Mouse (Mus musculus) adrenal gland, adult 10 weeks (tissue): Measurements from ENCODE around the gene Ankrd37. TPM values are rescaled to one million over a fixed set of nuclear protein-coding genes. Genes with fewer than 3 reads are reported as not detected.

Experiments used
- polyA plus RNA-seq: library from polyadenylated mRNA; stranded (reverse); fragments of 350-450 nt; fragmentation: Illumina TruSeq; extraction: RNeasy Lipid Tissue Mini Kit (QIAGEN cat#74804); gene quantifications from one replicate; pipeline ENCODE4 v1.2.3, GENCODE M21; 2014; ENCODE audit warnings: low read depth, low replicate concordance

Ankrd37 gene
- polyA plus RNA-seq: 0.82 TPM

DNA sequence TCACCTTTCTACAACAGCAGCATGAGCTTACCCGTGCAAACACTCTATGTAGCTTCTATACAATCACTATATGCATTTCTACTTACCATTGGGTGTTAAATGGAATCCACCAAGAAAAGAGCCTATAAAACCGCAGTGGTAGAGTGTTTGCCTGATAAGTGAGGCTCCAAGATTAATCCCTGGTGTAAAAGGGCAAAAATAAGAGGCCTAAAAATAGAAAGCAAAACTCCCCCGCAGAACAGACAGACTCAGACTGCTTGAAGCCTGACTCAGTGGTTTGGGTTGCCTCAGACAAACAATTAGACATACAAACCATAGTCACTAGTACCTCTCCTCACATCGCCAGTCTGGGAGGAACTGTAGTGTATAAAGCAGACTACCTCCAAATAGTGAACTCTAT, at the start of gene Ankrd37:
Gene Ankrd37 (minus strand): TSS at position 112 of the 400 bp plus-strand sequence.

GRCm38 (mm10) chr8:45999138-45999783, 6.2 kb downstream of the Ankrd37 start, which contains the start of gene Lrp2bp:
Lrp2bp (plus strand) TSS chr8:45999303.

DNA sequence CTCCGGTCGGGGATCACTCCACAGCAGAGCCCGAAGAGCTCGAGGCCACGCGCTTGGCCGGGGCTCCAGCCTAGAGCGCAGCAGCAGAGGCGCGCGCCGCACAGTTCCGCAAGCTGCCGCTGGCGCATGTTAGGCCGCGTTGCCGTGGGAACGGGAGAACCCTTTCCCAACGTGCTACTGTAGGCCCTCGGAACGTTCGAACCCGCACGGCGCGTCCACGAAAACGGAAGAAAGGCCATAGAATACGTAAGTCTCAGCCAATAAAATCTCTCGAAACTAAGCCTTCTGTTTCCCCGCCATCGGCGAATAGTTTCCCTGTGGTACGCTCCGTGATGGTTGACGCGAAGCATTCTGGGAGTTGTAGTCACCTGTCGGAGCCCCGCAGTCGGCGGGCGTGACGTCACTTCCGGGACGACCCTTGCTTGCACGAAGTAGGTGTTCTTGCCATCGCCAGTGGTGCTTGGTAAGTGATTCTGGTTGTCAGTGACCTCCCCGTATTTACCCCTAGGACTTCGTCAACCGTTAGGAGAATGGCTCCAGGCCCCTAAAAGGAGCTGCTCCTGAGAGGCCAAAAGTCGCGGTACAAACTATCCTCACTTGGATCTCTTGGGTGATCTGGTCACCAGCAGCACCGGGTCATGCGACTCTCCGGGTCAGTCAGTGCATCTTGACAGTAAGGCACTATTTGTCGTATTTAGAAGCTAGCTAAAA, 30.2 kb downstream of the Ankrd37 start, which contains the start of the genes 1700029J07Rik and Ufsp2:
Gene 1700029J07Rik (minus strand): TSS at position 127 of the 711 bp plus-strand sequence.
Gene Ufsp2 (plus strand): TSS at position 403 of the 711 bp plus-strand sequence.

Other genes starting within 250 kb of the Ankrd37 start
- gene Pdlim3, start 120.2 kb downstream of the Ankrd37 start, polyA plus RNA-seq: 3.6 TPM
- gene Ccdc110, start 71.1 kb downstream of the Ankrd37 start, polyA plus RNA-seq: not detected
- 7.4 TPM for gene 1700029J07Rik, start 30.5 kb downstream of the Ankrd37 start, polyA plus RNA-seq
- gene Ufsp2, start 30.2 kb downstream of the Ankrd37 start, polyA plus RNA-seq: 150 TPM
- 0.99 TPM for gene Lrp2bp, start 6.4 kb downstream of the Ankrd37 start, polyA plus RNA-seq
- 68.2 TPM for gene Cfap97, start 146.1 kb upstream of the Ankrd37 start, polyA plus RNA-seq
- gene Snx25, start 146.5 kb upstream of the Ankrd37 start, polyA plus RNA-seq: 22.5 TPM
- 211 TPM for gene Slc25a4, start 205.6 kb upstream of the Ankrd37 start, polyA plus RNA-seq